Mouse (Mus musculus) forebrain, embryonic 15.5 days (tissue): ENCODE data around the gene Cyp2f2. TPM values are rescaled to one million over a fixed set of nuclear protein-coding genes. Genes with fewer than 3 reads are reported as not detected.

Experiments
- ATAC-seq: fragments of 200-750 bp; cut with Nextera tagmentation; replicated peaks from 2 replicates; pipeline ENCODE4 v1.8.0; 2017; ENCODE audit warnings: mild to moderate bottlenecking, moderate TSS enrichment, moderate library complexity
- H3K27ac ChIP-seq: fragments of 300-500 bp; sonication (generic); replicated peaks from 2 replicates; pipeline ENCODE4 v1.5.1; 2015; ENCODE audit warnings: mild to moderate bottlenecking, inconsistent platforms
- H3K27me3 ChIP-seq: fragments of 300-500 bp; sonication (generic); 2 replicates; pipeline ENCODE4 v1.6.1; 2015; ENCODE audit warnings: inconsistent platforms
- H3K36me3 ChIP-seq: fragments of 300-500 bp; sonication (generic); 2 replicates; pipeline ENCODE4 v1.6.1; 2015; ENCODE audit warnings: mild to moderate bottlenecking, inconsistent platforms
- H3K4me1 ChIP-seq: fragments of 300-500 bp; sonication (generic); 2 replicates; pipeline ENCODE4 v1.6.1; 2015; ENCODE audit warnings: inconsistent platforms
- H3K4me2 ChIP-seq: fragments of 300-500 bp; sonication (generic); replicated peaks from 2 replicates; pipeline ENCODE4 v1.6.1; 2015; ENCODE audit warnings: mild to moderate bottlenecking, inconsistent platforms
- H3K4me3 ChIP-seq: fragments of 300-500 bp; sonication (generic); 2 replicates; pipeline ENCODE4 v1.5.1; 2015; ENCODE audit warnings: mild to moderate bottlenecking, inconsistent platforms
- H3K9ac ChIP-seq: fragments of 300-500 bp; sonication (generic); replicated peaks from 2 replicates; pipeline ENCODE4 v1.6.1; 2015; ENCODE audit warnings: mild to moderate bottlenecking, inconsistent platforms
- H3K9me3 ChIP-seq: fragments of 300-500 bp; sonication (generic); 2 replicates; pipeline ENCODE4 v1.6.1; 2016; ENCODE audit warnings: inconsistent platforms
- WGBS: fragments of 180-500 bp; shearing (Covaris S2); methylation state at CpG from one replicate; pipeline ENCODE4 v1.1.7; 2015; ENCODE audit warnings: mixed read lengths; 5-methylcytosine and 5-hydroxymethylcytosine counted together
- polyA plus RNA-seq: library from polyadenylated mRNA; unstranded; fragments of >200 nt; fragmentation: Nextera tagmentation; extraction: Ambion mirVana; gene quantifications from 2 replicates; pipeline ENCODE4 v1.2.1, GENCODE M21; 2015

Cyp2f2 gene
- polyA plus RNA-seq, 1 experiment from 2014 or later: not detected

GRCm38 (mm10) chr7:27167475-27168094, 47.9 kb downstream of the Cyp2f2 start:
- Histone ChIP-seq H3K27me3 (no peaks in the 10 kb centered on the region), H3K9ac (peak overlapping the region; percentile 86), H3K4me3 (peak overlapping the region; percentile 90), H3K27ac (peak overlapping the region; percentile 97), H3K4me2 (peak overlapping the region; percentile 85), H3K36me3 (peaks cover 16% of the 10 kb centered on the region), H3K4me1 (peaks cover 40% of the 10 kb centered on the region), H3K9me3 (no peaks in the 10 kb centered on the region)
- 75% methylated on average over 11 of the region's 11 CpGs for WGBS
- ATAC-seq: no peak

DNA sequence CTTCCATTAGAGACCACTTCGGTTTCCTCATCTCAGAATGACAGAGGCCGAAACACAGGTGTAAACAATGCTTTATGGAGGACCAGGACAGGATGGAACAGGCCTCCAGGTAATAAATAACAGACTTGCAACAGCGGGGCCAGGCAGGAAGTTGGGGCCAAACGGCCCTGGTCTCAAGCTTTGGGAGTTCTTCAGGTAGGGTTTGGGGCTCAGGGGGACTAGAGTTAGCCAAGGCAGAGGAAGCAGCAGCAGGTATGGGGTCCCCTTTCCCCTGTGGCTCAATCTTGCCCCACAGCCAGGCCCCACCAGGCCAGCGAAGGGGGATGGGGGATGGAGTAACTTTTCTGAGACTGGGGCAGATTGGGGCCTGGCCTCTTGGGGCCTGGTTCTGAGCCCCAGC, 48.7 kb downstream of the Cyp2f2 start:
- Histone ChIP-seq H3K36me3 (peaks cover 23% of the 10 kb centered on the region), H3K27me3 (no peaks in the 10 kb centered on the region), H3K4me2 (no peak overlapping the region), H3K9me3 (no peaks in the 10 kb centered on the region), H3K4me1 (peaks cover 32% of the 10 kb centered on the region), H3K27ac (no peak overlapping the region), H3K9ac (no peak overlapping the region), H3K4me3 (no peak overlapping the region)
- WGBS: 97% methylated on average over 5 of the region's 5 CpGs
- ATAC-seq: no peak

- no peak overlapping the region for H3K9ac ChIP-seq
- peaks cover 8% of the 10 kb centered on the region for H3K4me1 ChIP-seq
- peaks cover 34% of the 10 kb centered on the region for H3K36me3 ChIP-seq
- no peak overlapping the region for H3K27ac ChIP-seq
- H3K4me3 ChIP-seq: no peak overlapping the region
- no peaks in the 10 kb centered on the region for H3K9me3 ChIP-seq
- WGBS: 91% methylated on average over 3 of the region's 3 CpGs
- no peaks in the 10 kb centered on the region for H3K27me3 ChIP-seq
- no peak for ATAC-seq
- no peak overlapping the region for H3K4me2 ChIP-seq
These were observed 51.3 kb downstream of the Cyp2f2 start for GRCm38 (mm10) chr7:27170981-27171380.

DNA sequence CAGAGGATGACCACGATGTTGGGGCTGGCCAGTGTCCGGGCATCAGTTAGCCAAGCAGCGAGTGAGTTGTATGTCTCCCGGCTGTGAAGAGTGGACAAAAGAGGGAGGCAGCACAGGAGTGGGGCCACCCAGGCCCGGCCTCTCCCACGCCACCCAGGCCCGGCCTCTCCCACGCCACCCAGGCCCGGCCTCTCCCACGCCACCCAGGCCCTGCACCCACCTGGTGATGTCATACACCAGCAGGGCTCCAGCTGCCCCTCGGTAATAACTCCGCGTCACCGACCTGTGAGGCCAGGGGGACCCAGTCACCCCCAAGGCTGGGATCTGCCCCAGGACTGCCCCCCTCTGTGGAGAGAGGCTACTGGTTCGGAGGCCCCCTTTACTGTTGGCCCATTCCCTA, 54.8 kb downstream of the Cyp2f2 start:
- Histone ChIP-seq H3K4me2 (no peak overlapping the region), H3K36me3 (peaks cover 34% of the 10 kb centered on the region), H3K9me3 (no peaks in the 10 kb centered on the region), H3K27me3 (no peaks in the 10 kb centered on the region), H3K4me1 (peaks cover 13% of the 10 kb centered on the region), H3K9ac (no peak overlapping the region), H3K27ac (no peak overlapping the region), H3K4me3 (no peak overlapping the region)
- no peak for ATAC-seq
- WGBS: 93% methylated on average over 15 of the region's 15 CpGs

GRCm38 (mm10) chr7:27174896-27175295, 55.2 kb downstream of the Cyp2f2 start:
- Histone ChIP-seq H3K4me1 (peaks cover 16% of the 10 kb centered on the region), H3K9ac (no peak overlapping the region), H3K4me3 (no peak overlapping the region), H3K4me2 (no peak overlapping the region), H3K36me3 (peaks cover 33% of the 10 kb centered on the region), H3K27me3 (no peaks in the 10 kb centered on the region), H3K9me3 (no peaks in the 10 kb centered on the region), H3K27ac (no peak overlapping the region)
- WGBS: 94% methylated on average over 7 of the region's 7 CpGs
- no peak for ATAC-seq

DNA sequence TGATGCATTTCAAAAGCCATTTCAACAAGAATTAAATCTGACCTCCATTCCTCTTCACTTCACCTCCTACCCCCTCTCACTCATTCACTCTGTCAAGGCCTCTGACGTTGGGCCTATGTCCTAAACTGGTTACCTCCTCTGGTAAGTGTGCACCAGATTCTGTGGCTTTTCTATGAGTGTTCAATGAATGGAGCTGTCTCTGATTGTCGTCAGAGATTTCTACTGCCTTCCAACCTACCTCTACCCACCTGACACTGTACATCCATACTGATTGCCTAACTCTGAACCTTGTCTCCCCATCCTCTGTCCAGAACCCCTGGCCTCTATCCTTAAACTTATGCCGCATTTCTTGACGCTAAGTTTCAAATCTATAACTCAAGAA, 58.2 kb downstream of the Cyp2f2 start:
- ATAC-seq: no peak
- peaks cover 19% of the 10 kb centered on the region for H3K36me3 ChIP-seq

GRCm38 (mm10) chr7:27178324-27179216, 58.9 kb downstream of the Cyp2f2 start, which contains the start of gene Rab4b:
Gene Rab4b (minus strand): TSS chr7:27178896.
- peak; percentile 98 for ATAC-seq
- H3K9ac ChIP-seq: peak within 1 kb of the TSS; percentile 62
- H3K36me3 ChIP-seq: peaks cover 19% of the 10 kb centered on the region; the same call in 1 of the 2 replicates
- H3K4me1 ChIP-seq: peaks cover 19% of the 10 kb centered on the region
- H3K27ac ChIP-seq: peak within 1 kb of the TSS; percentile 96
- H3K27me3 ChIP-seq: no peaks in the 10 kb centered on the region
- WGBS: 1% methylated on average over 52 of the region's 53 CpGs
- no peaks in the 10 kb centered on the region for H3K9me3 ChIP-seq
- peak within 1 kb of the TSS; percentile 84 for H3K4me3 ChIP-seq
- peak within 1 kb of the TSS; percentile 53 for H3K4me2 ChIP-seq

More for the DNA sequence above, 58.2 kb downstream of the Cyp2f2 start:
- Histone ChIP-seq H3K27ac (peak overlapping the region; percentile 96), H3K27me3 (no peaks in the 10 kb centered on the region), H3K9ac (peak overlapping the region; percentile 62), H3K4me2 (peak overlapping the region; percentile 53), H3K9me3 (no peaks in the 10 kb centered on the region), H3K4me1 (peaks cover 19% of the 10 kb centered on the region), H3K4me3 (peak overlapping the region; percentile 84)
- whole genome bisulfite sequencing: 21% methylated on average over 4 of the region's 4 CpGs

DNA sequence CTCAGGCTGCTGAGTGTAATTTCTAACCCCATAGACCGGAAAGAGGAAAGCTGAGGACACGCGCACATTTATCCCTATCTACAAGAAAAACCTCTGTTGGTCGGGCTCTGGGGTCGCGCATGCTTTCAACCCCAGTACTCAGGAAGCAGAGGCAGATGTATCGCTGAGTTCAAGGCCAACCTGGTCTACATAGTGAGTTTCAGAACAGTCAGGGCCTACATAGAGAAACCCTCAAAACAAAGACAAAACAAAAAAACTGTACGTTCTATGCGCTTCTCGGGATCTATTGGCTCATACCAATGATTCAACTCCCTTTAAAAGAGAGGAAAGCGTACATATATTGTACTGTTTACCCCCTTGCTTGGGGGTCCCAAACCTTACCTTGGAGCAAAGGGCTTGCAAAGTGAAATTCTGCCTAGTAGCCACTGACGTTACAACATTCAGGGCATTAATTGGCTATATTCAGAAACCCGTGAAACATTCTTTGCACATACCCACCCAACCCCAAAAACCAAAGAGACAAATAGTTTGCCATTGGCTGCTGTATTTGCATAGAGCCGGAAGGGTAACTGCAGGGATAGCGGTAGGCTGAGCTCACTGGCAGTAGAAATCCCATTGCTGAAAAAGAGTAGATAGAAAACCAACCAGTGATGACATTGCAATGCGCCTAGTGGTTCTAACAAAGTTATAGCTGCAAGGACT, 59.7 kb downstream of the Cyp2f2 start:
- Histone ChIP-seq H3K27me3 (no peaks in the 10 kb centered on the region), H3K4me1 (peaks cover 19% of the 10 kb centered on the region), H3K9ac (peak overlapping the region; percentile 42; the same call in 1 of the 2 replicates), H3K27ac (peak overlapping the region; percentile 96), H3K36me3 (peaks cover 16% of the 10 kb centered on the region), H3K4me3 (peak overlapping the region; percentile 84), H3K9me3 (no peaks in the 10 kb centered on the region), H3K4me2 (peak overlapping the region; percentile 53)
- 47% methylated on average over 16 of the region's 16 CpGs for WGBS
- no peak for ATAC-seq

DNA sequence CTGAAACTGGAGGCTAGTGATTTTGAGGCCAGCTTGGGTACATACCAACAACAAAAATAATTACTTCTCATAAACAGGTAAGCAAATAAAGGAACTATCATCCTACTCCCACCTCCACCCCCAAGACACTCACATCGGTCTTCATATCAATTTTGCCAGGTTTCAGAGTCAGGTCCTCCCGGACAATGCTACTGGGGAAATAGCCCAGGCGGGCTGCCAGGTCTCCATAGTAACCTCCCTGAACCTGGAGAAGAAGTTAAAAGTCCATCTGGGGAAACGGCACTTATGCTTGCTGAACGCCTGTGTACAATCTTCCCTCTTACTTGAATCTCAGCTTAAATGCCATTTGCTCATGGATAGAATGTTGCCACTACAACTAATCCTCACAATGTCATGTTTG, 60.3 kb downstream of the Cyp2f2 start:
- Histone ChIP-seq H3K27me3 (no peaks in the 10 kb centered on the region), H3K4me2 (no peak overlapping the region)
- 50% methylated on average over 5 of the region's 5 CpGs for WGBS

DNA sequence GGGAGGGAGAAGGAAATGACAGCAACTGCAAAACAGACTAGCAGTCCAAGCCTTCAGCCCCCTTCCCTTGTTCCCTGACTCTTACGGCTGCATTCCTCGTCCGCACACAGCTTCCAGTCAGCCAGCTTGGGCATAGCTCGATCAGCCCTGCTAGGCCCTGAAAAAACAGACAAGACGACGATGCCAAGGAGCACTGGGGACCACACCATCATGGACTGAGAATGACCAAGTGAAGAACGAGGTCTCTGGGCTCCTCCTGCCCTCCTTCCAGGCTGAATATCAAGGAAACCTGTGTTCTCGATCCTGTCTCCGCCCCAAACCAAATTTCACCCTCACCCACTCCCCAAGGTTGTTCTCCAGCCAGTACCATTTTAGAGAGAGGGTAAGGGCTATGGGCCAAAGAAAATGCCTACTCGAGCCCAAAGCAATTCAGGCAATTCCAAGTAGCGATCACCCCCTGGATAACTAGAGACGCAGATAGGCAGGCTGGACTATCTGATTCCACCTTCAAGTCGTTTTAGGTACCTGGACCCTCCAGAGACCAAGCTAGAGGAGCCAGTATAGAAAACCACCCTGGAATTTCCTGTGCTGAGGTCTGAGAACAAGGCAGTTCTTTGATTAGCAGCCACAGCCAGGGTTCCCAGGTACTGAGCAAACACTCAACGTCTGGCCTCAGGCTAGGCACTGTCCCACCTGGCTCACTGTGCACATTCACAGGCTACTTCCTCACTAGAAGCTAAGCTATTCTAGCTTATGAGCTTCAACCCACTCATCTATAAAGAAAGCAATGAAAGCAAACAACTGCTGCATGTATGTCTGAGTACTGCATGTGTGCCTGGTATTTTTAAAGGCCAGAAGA, 61.4 kb downstream of the Cyp2f2 start, which contains the start of the genes Gm21983 and Mia:
TSS of gene Gm21983 (minus strand) at position 250 of the 859 bp plus-strand sequence.
TSS of gene Mia (minus strand) at position 321 of the 859 bp plus-strand sequence.
- Histone ChIP-seq H3K4me3 (no peak within 1 kb of the TSS), H3K4me2 (no peak within 1 kb of the TSS), H3K9me3 (no peaks in the 10 kb centered on the region), H3K27ac (peak within 1 kb of the TSS; percentile 96; the same call in 1 of the 2 replicates), H3K36me3 (peaks cover 28% of the 10 kb centered on the region), H3K4me1 (peaks cover 19% of the 10 kb centered on the region), H3K27me3 (no peaks in the 10 kb centered on the region), H3K9ac (no peak within 1 kb of the TSS)
- 74% methylated on average over 14 of the region's 14 CpGs for WGBS
- ATAC-seq: no peak

More for the DNA sequence above, 60.3 kb downstream of the Cyp2f2 start:
- Histone ChIP-seq H3K4me3 (no peak overlapping the region), H3K27ac (peak overlapping the region; percentile 96; the same call in 1 of the 2 replicates), H3K4me1 (peaks cover 19% of the 10 kb centered on the region), H3K9ac (no peak overlapping the region), H3K36me3 (peaks cover 18% of the 10 kb centered on the region), H3K9me3 (no peaks in the 10 kb centered on the region)
- ATAC-seq: no peak

- H3K4me3 ChIP-seq: no peak overlapping the region
- H3K27ac ChIP-seq: no peak overlapping the region
- peaks cover 17% of the 10 kb centered on the region for H3K4me1 ChIP-seq
- no peak overlapping the region for H3K9ac ChIP-seq
- H3K36me3 ChIP-seq: peaks cover 43% of the 10 kb centered on the region
- H3K27me3 ChIP-seq: no peaks in the 10 kb centered on the region
- 61% methylated on average over 1 of the region's 1 CpGs for WGBS
- no peaks in the 10 kb centered on the region for H3K9me3 ChIP-seq
- no peak overlapping the region for H3K4me2 ChIP-seq
- ATAC-seq: no peak
These were observed 62.8 kb downstream of the Cyp2f2 start for GRCm38 (mm10) chr7:27182498-27182897.
